Mouse (Mus musculus): ENCODE measurements around the gene Tnk1. TPM values are rescaled to one million over a fixed set of nuclear protein-coding genes. Genes with fewer than 3 reads are reported as not detected.
A peak's percentile ranks its signal among the peaks of the same experiment; 100 is the strongest.

Tnk1 gene
- polyA plus RNA-seq, 1 experiment = 1.2 TPM

- TF ChIP-seq POLR2A (IDR thresholded peaks at IDR 0.05; ENCODE audit: low read depth, low read length) = no peak
- TF ChIP-seq CTCF (IDR thresholded peaks at IDR 0.05; ENCODE audit: extremely low read depth, insufficient read depth, insufficient read length, insufficient replicate concordance) = no peak
- peaks cover 13% of the 10 kb centered on the region for H3K27me3 ChIP-seq (ENCODE audit: control insufficient read depth, insufficient read depth, low read length)
- peaks cover 10% of the 10 kb centered on the region for H3K4me1 ChIP-seq (ENCODE audit: control insufficient read depth, insufficient read depth, insufficient read length)
- peak overlapping the region; percentile 76 for H3K4me3 ChIP-seq (ENCODE audit: extremely low read depth, insufficient read depth, insufficient read length)
- H3K27ac ChIP-seq (ENCODE audit: insufficient read depth, low read length) = peak overlapping the region; percentile 46
- no peak for DNase-seq (ENCODE audit: low read depth in 1 of 2, low spot score in 2 of 2)
- H3K36me3 ChIP-seq (ENCODE audit: control insufficient read depth, insufficient read depth, low read length) = no peaks in the 10 kb centered on the region
- WGBS = 2% methylated on average over 7 of the region's 7 CpGs
Observed at GRCm38 (mm10) chr11:69838714-69839104, 19.8 kb downstream of the Tnk1 start.

GRCm38 (mm10) chr11:69837952-69838713 is 20.4 kb downstream of the Tnk1 start, which contains the start of gene Tmem256:
Gene Tmem256 (plus strand): TSS chr11:69838514.
- WGBS = under 1% methylated on average over 34 of the region's 34 CpGs
- peaks cover 10% of the 10 kb centered on the region for H3K4me1 ChIP-seq (ENCODE audit: control insufficient read depth, insufficient read depth, insufficient read length)

GRCm38 (mm10) chr11:69837604-69837951 is 21.0 kb downstream of the Tnk1 start, which contains the start of gene Nlgn2:
Gene Nlgn2 (minus strand): TSS chr11:69837784.
- peaks cover 13% of the 10 kb centered on the region for H3K27me3 ChIP-seq (ENCODE audit: control insufficient read depth, insufficient read depth, low read length)
- TF ChIP-seq CTCF (IDR thresholded peaks at IDR 0.05; ENCODE audit: extremely low read depth, insufficient read depth, insufficient read length, insufficient replicate concordance) (no peak), POLR2A (IDR thresholded peaks at IDR 0.05; ENCODE audit: low read depth, low read length) (no peak)
- DNase-seq (ENCODE audit: low read depth in 1 of 2, low spot score in 2 of 2) = no peak
- H3K36me3 ChIP-seq (ENCODE audit: control insufficient read depth, insufficient read depth, low read length) = no peaks in the 10 kb centered on the region
- H3K4me1 ChIP-seq (ENCODE audit: control insufficient read depth, insufficient read depth, insufficient read length) = peaks cover 10% of the 10 kb centered on the region
- peak within 1 kb of the TSS; percentile 76 for H3K4me3 ChIP-seq (ENCODE audit: extremely low read depth, insufficient read depth, insufficient read length)
- H3K27ac ChIP-seq (ENCODE audit: insufficient read depth, low read length) = peak within 1 kb of the TSS; percentile 46
- 2% methylated on average over 32 of the region's 32 CpGs for WGBS

More at GRCm38 (mm10) chr11:69837952-69838713, 20.4 kb downstream of the Tnk1 start, which contains the start of gene Tmem256:
- Histone ChIP-seq H3K27ac (ENCODE audit: insufficient read depth, low read length) (peak within 1 kb of the TSS; percentile 46), H3K36me3 (ENCODE audit: control insufficient read depth, insufficient read depth, low read length) (no peaks in the 10 kb centered on the region), H3K4me3 (ENCODE audit: extremely low read depth, insufficient read depth, insufficient read length) (peak within 1 kb of the TSS; percentile 76), H3K27me3 (ENCODE audit: control insufficient read depth, insufficient read depth, low read length) (peaks cover 13% of the 10 kb centered on the region)
- peak; percentile 79 to 91 for DNase-seq (ENCODE audit: low read depth in 1 of 2, low spot score in 2 of 2)
- TF ChIP-seq CTCF (IDR thresholded peaks at IDR 0.05; ENCODE audit: extremely low read depth, insufficient read depth, insufficient read length, insufficient replicate concordance) (no peak), POLR2A (IDR thresholded peaks at IDR 0.05; ENCODE audit: low read depth, low read length) (peak; percentile 35)

- no peak for DNase-seq (ENCODE audit: low read depth in 1 of 2, low spot score in 2 of 2)
- TF ChIP-seq POLR2A (IDR thresholded peaks at IDR 0.05; ENCODE audit: low read depth, low read length) (no peak), CTCF (IDR thresholded peaks at IDR 0.05; ENCODE audit: extremely low read depth, insufficient read depth, insufficient read length, insufficient replicate concordance) (no peak)
- Histone ChIP-seq H3K4me3 (ENCODE audit: extremely low read depth, insufficient read depth, insufficient read length) (peak overlapping the region; percentile 76), H3K36me3 (ENCODE audit: control insufficient read depth, insufficient read depth, low read length) (no peaks in the 10 kb centered on the region), H3K27ac (ENCODE audit: insufficient read depth, low read length) (no peak overlapping the region), H3K27me3 (ENCODE audit: control insufficient read depth, insufficient read depth, low read length) (peaks cover 13% of the 10 kb centered on the region), H3K4me1 (ENCODE audit: control insufficient read depth, insufficient read depth, insufficient read length) (peaks cover 10% of the 10 kb centered on the region)
- WGBS = 6% methylated on average over 49 of the region's 52 CpGs
Observed at GRCm38 (mm10) chr11:69836703-69837576, 21.6 kb downstream of the Tnk1 start.

GRCm38 (mm10) chr11:69835966-69836335 is 22.6 kb downstream of the Tnk1 start:
- H3K27me3 ChIP-seq (ENCODE audit: control insufficient read depth, insufficient read depth, low read length) = peaks cover 13% of the 10 kb centered on the region
- no peak for DNase-seq (ENCODE audit: low read depth in 1 of 2, low spot score in 2 of 2)
- H3K4me1 ChIP-seq (ENCODE audit: control insufficient read depth, insufficient read depth, insufficient read length) = peaks cover 10% of the 10 kb centered on the region
- no peak overlapping the region for H3K4me3 ChIP-seq (ENCODE audit: extremely low read depth, insufficient read depth, insufficient read length)
- H3K27ac ChIP-seq (ENCODE audit: insufficient read depth, low read length) = no peak overlapping the region
- no peaks in the 10 kb centered on the region for H3K36me3 ChIP-seq (ENCODE audit: control insufficient read depth, insufficient read depth, low read length)
- no peak for TF ChIP-seq CTCF (IDR thresholded peaks at IDR 0.05; ENCODE audit: extremely low read depth, insufficient read depth, insufficient read length, insufficient replicate concordance)
- no peak for TF ChIP-seq POLR2A (IDR thresholded peaks at IDR 0.05; ENCODE audit: low read depth, low read length)
- 62% methylated on average over 4 of the region's 4 CpGs for WGBS

GRCm38 (mm10) chr11:69835326-69835965 is 23.1 kb downstream of the Tnk1 start:
- H3K36me3 ChIP-seq (ENCODE audit: control insufficient read depth, insufficient read depth, low read length) = no peaks in the 10 kb centered on the region
- H3K4me3 ChIP-seq (ENCODE audit: extremely low read depth, insufficient read depth, insufficient read length) = no peak overlapping the region
- no peak overlapping the region for H3K27ac ChIP-seq (ENCODE audit: insufficient read depth, low read length)
- WGBS = 82% methylated on average over 9 of the region's 9 CpGs
- H3K27me3 ChIP-seq (ENCODE audit: control insufficient read depth, insufficient read depth, low read length) = peaks cover 13% of the 10 kb centered on the region
- TF ChIP-seq POLR2A (IDR thresholded peaks at IDR 0.05; ENCODE audit: low read depth, low read length) = no peak
- no peak for TF ChIP-seq CTCF (IDR thresholded peaks at IDR 0.05; ENCODE audit: extremely low read depth, insufficient read depth, insufficient read length, insufficient replicate concordance)
- H3K4me1 ChIP-seq (ENCODE audit: control insufficient read depth, insufficient read depth, insufficient read length) = peaks cover 10% of the 10 kb centered on the region
- no peak for DNase-seq (ENCODE audit: low read depth in 1 of 2, low spot score in 2 of 2)
